Mouse (Mus musculus): Measurements from ENCODE around the gene Arhgap9.

Gene Arhgap9

DNA sequence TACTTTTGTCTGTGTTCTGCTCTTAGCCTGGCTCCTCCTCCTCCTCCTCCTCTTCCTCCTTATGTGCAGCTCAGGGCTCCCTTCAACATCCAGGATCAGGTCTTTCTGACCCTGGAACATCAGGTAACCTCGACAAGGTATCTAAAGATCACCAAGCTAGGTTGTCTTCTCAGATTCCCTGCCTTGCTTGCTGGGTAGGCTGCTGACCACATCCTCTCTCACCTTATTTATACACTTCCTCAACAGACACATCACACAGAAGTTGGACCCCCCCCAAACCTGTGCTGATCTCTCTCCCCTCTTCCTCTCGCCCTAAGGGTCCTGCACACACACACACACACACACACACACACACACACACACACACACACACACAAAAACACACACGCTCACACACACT is at the start of gene Arhgap9:
Gene Arhgap9, plus strand, starts transcription at position 344 of the 400 bp plus-strand sequence.
- DNase-seq (ENCODE audit: low read depth, low spot score): peak; percentile 37

- no peak for DNase-seq (ENCODE audit: low read depth, low spot score)
These were observed 49.4 kb upstream of the Arhgap9 start for GRCm38 (mm10) chr10:127272371-127272770.

DNA sequence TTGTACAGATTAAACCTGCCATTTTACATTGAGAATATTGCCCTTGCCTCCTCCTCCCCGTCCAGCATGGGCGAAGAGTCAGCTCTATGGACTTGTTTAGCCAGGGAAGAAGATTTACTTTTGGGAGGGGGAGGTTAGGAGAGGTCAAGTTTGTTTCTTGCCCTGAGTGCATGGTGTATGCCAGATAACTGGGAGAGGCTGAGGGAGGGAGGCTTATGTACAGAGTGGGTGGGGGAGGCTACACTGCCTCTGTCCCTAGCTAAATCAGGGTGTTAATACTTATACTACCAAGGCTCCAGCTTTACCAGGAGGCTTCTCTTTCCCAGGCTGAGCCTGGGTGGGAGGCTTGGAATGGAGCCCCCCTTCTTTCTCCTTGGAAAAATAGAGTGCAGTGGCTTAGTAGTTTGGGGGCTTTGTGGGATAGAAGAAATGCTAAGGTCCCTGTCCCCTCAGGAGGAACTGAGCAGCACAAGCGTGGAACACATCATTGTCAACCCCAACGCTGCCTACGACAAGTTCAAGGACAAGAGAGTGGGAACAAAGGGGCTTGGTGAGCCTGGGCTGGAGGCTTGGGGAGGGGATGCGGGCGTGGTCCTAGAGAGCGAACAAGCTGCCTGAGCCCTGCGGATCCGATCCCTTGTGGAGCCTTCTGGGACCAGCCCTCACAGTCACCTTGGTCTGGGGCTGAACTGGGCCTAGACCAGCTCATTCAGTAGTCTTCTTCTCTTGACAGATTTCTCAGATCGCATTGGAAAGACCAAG is 47.3 kb upstream of the Arhgap9 start:
- no peak for DNase-seq (ENCODE audit: low read depth, low spot score)

- peak; percentile 16 for DNase-seq (ENCODE audit: low read depth, low spot score)
These were observed 42.0 kb upstream of the Arhgap9 start for GRCm38 (mm10) chr10:127279730-127280129.

DNA sequence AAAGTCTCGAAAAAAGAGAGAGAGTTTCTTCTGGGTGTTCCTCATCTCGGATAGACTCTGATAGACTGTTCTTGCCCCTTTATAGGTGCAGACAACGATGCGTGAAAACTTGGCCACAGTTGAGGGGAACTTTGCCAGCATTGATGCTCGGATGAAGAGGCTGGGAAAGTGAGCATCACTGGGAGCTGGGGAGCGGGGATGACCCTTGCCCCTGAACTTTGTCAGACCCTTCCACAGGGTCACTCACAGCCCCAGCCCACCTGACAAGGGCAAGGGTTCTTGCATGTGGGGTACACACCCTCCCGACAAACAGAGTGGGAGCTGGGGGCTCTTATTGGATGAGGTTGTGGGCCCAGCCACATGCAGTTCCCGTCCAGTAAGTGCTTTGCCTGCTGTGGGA is 40.4 kb upstream of the Arhgap9 start:
- no peak for DNase-seq (ENCODE audit: low read depth, low spot score)

GRCm38 (mm10) chr10:127282620-127283215 is 39.0 kb upstream of the Arhgap9 start:
- no peak for DNase-seq (ENCODE audit: low read depth, low spot score)

GRCm38 (mm10) chr10:127284105-127284622 is 37.6 kb upstream of the Arhgap9 start:
- DNase-seq (ENCODE audit: low read depth, low spot score): no peak

DNA sequence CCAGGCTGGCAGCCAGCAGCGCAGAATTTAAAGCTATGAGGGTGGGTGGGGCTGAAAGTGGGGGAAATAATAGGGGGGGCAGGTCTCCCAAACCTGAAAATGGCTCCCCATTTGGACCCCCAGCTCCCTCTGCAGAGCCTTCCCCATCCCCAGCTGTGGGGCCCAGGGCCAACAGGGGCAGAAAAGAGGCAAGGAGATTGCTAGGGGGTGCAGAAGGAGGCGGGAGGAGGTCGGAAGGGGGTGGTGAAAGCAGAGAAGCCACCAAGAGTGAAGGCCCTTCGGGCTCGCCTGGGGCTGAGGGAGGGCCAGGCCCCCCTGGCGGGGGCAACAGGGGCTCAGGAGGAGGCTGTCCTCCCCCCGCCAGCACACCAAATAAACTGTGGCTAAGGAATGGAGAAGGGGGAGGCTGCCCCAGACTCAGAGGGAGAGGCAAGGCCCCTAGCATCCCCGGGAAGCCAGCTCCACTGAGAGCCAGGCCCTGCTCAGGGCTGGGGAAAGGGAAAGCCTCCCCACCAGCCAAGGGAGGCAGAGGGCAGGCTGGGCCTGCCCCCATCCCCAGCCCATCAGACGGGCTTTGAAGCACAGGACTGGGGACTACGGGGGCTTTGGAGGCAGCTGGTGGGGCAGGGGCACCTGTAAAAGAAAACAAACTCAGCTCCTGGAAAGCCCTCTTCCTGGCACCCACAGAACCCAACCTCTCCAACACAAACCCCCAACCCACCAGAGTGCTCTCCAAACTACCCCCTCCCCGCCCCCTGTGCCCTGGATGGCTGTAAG is 36.9 kb upstream of the Arhgap9 start:
- DNase-seq (ENCODE audit: low read depth, low spot score): no peak

GRCm38 (mm10) chr10:127285644-127286043 is 36.1 kb upstream of the Arhgap9 start:
- no peak for DNase-seq (ENCODE audit: low read depth, low spot score)

- no peak for DNase-seq (ENCODE audit: low read depth, low spot score)
These were observed 35.6 kb upstream of the Arhgap9 start for GRCm38 (mm10) chr10:127286194-127286593.

DNA sequence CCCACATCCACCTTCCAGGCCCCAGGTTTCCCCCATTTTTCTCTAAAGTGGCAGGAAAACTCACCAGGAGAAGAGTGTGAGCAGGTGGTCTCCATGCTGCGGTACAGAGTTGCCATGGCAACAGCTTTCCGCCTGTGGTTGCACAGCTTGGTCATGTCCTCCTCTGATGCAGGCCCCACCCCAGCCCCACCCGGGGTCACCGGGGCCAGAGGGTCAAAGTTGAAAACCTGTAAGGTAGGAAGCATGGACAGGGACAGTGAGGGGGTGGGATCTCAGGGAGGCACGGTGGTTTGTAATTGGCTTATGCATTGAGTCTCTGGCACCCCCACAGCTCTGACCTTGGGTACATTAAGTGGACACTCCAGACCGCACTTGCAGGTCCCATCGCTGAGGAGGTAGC is 35.0 kb upstream of the Arhgap9 start:
- DNase-seq (ENCODE audit: low read depth, low spot score): no peak

DNA sequence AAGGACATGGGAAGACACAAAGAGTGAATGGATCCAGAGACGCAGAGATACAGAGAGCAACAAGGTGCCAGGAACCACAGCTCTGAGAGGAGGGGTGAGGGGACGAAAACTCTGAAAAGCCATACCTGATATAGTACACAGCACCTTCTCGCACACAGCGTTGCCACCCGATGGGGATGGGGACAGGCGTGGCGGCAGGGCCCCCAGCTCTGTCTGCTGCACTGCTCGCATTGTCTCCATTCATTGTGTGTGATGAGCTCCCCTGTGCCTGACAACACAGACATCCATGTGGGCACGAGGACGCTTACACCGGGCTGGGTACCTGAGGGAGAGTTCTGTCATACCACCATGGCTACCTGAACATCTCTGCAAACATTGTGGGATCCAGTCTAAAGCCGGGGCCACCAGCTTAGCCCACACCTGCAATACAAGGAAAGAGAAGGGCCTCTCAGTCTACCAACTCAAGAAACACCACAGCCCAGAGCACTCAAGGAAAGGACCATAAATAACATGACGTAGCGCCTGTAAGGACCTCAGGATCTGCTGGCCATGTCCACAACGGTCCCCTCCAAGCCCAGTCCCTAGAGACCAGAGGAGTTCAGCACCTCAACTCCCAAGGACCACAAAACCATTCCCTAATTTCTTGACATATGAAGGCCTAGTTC is 34.4 kb upstream of the Arhgap9 start:
- DNase-seq (ENCODE audit: low read depth, low spot score): no peak

- DNase-seq (ENCODE audit: low read depth, low spot score): no peak
These were observed 33.8 kb upstream of the Arhgap9 start for GRCm38 (mm10) chr10:127287936-127288293.

- DNase-seq (ENCODE audit: low read depth, low spot score): no peak
These were observed 33.4 kb upstream of the Arhgap9 start for GRCm38 (mm10) chr10:127288328-127288799.

GRCm38 (mm10) chr10:127288800-127289572 is 32.8 kb upstream of the Arhgap9 start, which contains the start of gene Mbd6:
TSS of gene Mbd6 (minus strand) at chr10:127289018.
- DNase-seq (ENCODE audit: low read depth, low spot score): peak; percentile 97

GRCm38 (mm10) chr10:127289573-127290191 is 32.1 kb upstream of the Arhgap9 start:
- DNase-seq (ENCODE audit: low read depth, low spot score): peak; percentile 79

DNA sequence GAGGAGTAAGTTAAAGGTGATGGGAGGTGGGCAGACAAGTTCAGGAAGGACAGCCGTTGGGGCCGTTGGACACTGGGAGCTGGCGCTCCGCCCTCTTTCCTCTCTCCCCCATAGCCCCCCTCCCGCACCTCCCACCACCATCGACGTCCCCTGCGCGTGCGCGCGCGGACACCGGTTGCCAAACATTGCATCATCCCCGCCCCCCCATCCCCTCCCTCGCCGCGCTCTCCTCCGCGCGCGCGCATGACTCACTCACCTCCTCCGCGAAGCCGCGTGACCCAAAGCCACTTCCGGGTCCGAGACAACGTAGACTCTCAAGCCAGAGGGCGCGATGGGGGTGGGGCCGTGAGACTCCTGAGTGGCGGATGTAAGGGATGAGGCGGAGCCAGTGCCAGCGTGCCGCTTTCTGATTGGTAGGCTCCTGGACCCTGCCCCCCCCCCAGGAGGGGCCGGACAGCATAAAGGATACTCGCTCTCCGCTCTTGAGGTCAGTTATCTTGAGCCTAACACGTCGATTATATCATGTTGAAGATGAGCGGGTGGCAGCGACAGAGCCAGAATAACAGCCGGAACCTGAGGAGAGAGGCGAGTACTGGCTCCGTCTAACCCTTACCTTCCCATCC is 31.3 kb upstream of the Arhgap9 start:
- DNase-seq (ENCODE audit: low read depth, low spot score): peak; percentile 100

DNA sequence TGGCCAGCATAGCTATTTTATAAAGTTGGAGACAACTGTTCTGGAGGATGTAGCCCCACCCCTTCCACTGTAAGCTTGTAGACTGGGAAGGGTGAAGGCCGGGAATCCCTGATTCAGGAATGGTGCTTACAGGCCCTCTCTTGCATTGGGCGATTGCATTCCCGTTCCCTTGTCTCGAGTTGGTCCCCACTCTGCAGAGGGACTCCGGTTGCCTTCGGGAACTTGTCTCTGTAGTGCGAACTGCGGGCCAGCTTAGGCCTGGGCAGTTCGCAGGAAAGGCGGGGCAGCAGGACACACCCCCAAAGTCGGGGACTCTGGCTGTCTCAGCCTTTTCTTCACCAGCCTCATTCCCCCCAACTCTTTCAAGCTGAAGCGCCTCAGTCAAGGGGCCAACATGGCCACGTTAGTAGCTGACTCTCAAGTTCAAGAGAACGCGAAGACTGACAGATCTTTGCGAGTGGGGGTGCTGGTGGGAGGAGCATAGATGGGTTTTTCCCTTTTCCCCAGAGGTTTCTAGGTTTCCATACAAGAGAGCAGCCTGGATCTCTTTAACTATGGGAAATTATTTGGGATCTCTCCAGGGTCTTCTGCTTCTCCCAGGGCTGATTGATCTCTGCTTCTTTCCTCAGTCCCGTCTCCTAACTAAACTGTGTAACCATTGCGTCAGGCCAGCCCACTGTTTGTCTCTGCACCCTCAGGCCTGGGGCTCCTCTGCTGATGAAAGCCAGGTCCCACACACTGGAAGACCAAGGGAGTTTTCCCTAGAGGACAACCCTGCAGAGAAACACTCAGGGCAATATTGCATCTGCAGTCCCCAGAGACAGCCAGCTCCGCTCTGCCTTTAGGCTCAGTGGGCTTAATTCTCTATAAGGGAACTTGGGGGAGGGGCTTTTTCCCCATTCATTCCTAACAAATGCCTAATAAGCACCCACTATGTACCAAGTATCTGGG is 30.6 kb upstream of the Arhgap9 start:
- DNase-seq (ENCODE audit: low read depth, low spot score): no peak

Measured in A20 (cell line).